In the genomic region with DNA sequence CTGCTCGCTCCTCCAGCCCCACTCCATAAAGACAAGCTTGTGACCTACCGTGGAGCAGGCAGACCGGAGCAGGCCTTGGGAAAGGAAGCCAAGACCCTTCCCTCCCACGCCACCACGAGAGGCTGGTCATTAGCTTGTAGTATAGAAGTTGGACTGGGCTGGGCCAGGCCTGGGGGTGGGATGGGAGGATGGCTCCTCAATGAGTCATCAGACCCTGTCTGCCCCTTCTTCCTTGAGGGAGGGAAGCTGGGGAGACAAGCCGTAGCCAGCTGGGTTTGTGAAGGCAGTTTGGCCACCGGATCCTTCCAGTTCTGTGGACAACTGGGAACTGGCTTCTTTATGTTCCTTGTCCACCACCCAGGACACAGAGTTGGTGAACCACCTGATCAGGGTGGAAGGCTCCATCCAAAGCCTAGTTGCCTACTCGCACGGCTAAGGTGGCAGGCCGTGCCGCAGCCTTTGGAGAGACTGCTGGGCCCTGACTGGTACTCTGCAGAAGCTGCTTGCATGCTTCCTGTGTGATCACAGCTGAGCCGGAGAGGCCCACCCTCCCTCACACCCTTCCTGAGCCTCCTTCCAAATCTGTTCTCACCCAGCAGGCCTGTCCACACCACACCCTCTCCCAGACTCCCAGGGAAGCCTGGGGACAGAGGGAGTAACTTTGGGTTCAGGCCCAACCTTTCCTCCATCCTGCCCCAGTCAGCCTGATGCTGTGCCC, we compare ENCODE assay signal across 8 mouse cellular contexts. TPM values are rescaled to one million over a fixed set of nuclear protein-coding genes. Genes with fewer than 3 reads are reported as not detected.
DNase-seq lines count a peak whose midpoint lies in the region; ATAC-seq and TF ChIP-seq lines count a peak whose summit lies in the region.

No protein-coding gene starts in this region.

- peak; percentile 56 for DNase-seq in adrenal gland, adult 2 months
- no peak for DNase-seq in adrenal gland, adult 8-10 months
- DNase-seq in 3134 (ENCODE audit: extremely low read depth, insufficient read length, low spot score): peak; percentile 80
- no peak for DNase-seq in heart, embryonic 10.5 days (ENCODE audit: low spot score)
- DNase-seq in kidney, postnatal 0 days (ENCODE audit: low spot score): peak; percentile 74
- DNase-seq in left cerebral cortex, adult 18-20 months (ENCODE audit: low spot score in 2 of 2): no peak
- no peak for DNase-seq in frontal cortex, postnatal 14 days (ENCODE audit: low spot score in 2 of 2)
- DNase-seq in left cerebral cortex, postnatal 36 days (ENCODE audit: low spot score in 2 of 2): no peak

- no peak overlapping the region for H3K4me3 ChIP-seq in heart, embryonic 10.5 days
- no peak overlapping the region for H3K4me3 ChIP-seq in kidney, postnatal 0 days (replicated peaks; ENCODE audit: low read depth, low read length)

- 61% methylated on average over 12 of the region's 12 CpGs for WGBS in heart, embryonic 10.5 days
- 46% methylated on average over 12 of the region's 12 CpGs for WGBS in kidney, postnatal 0 days

- H3K4me2 ChIP-seq in kidney, postnatal 0 days (ENCODE audit: low read length): no peak overlapping the region

- no peak overlapping the region for H3K9ac ChIP-seq in kidney, postnatal 0 days (ENCODE audit: low read depth, low read length)

- no peaks in the 10 kb centered on the region for H3K36me3 ChIP-seq in heart, embryonic 10.5 days
- H3K36me3 ChIP-seq in kidney, postnatal 0 days (ENCODE audit: insufficient read depth, low read length): no peaks in the 10 kb centered on the region

- no peak for TF ChIP-seq CTCF in kidney, postnatal 0 days (IDR thresholded peaks at IDR 0.05; ENCODE audit: low read depth)

- H3K9me3 ChIP-seq in heart, embryonic 10.5 days: no peaks in the 10 kb centered on the region
- no peaks in the 10 kb centered on the region for H3K9me3 ChIP-seq in kidney, postnatal 0 days (replicated peaks; ENCODE audit: low read length)

- H3K27ac ChIP-seq in heart, embryonic 10.5 days: peak overlapping the region; percentile 19
- H3K27ac ChIP-seq in kidney, postnatal 0 days: peak overlapping the region; percentile 67

- ATAC-seq in kidney, postnatal 0 days (replicated peaks; ENCODE audit: low FRiP score, low read depth): peak; percentile 82; the same call in 1 of the 2 replicates

- peaks cover 6% of the 10 kb centered on the region; the same call in 1 of the 2 replicates for H3K27me3 ChIP-seq in heart, embryonic 10.5 days (ENCODE audit: insufficient read depth, poor library complexity, severe bottlenecking)
- no peaks in the 10 kb centered on the region for H3K27me3 ChIP-seq in kidney, postnatal 0 days (ENCODE audit: insufficient read depth, low read length)

- H3K4me1 ChIP-seq in heart, embryonic 10.5 days: peaks cover 26% of the 10 kb centered on the region
- 0 out of 2 replicates have a peak, but pooled peaks cover 13% of the 10 kb centered on the region for H3K4me1 ChIP-seq in kidney, postnatal 0 days (replicated peaks; ENCODE audit: insufficient read depth, low read length)

- intact Hi-C loops in left cerebral cortex, postnatal 36 days (cut with DNase I): no loop called here

RNA-seq across cellular contexts. Expression of a gene that starts 30.4 kb away (rescaled TPM):
- total RNA-seq in adrenal gland, adult 2 months (2021): 1 to 10 TPM; 4.7 TPM
- polyA plus RNA-seq in adrenal gland, adult 2 months (2012; rRNA removed): 2.8 and 2.9 TPM in 2 replicates
- total RNA-seq in adrenal gland, adult 8-10 months (2022): 10 to 100 TPM in 1 of 4 experiments, 1 to 10 TPM in 3; 3.8 to 11.9 (median 5.2) TPM
- 3.0 and 3.4 TPM in 2 replicates for polyA plus RNA-seq in heart, embryonic 10.5 days (2016; fragmentation: Nextera tagmentation; extraction: Ambion mirVana)
- 8.7 and 9.6 TPM in 2 replicates for polyA plus RNA-seq in kidney, postnatal 0 days (2015; fragmentation: Nextera tagmentation; extraction: Ambion mirVana)
- total RNA-seq in left cerebral cortex, adult 18-20 months (2021): 1 to 10 TPM; 1.3 TPM
- 1 to 10 TPM in 1 of 2 experiments, under 1 TPM in 1; 0.62 to 1.6 TPM for total RNA-seq in left cerebral cortex, postnatal 36 days (2021)

RNA-seq across cellular contexts. Expression of a gene that starts 44.8 kb away (rescaled TPM):
- 10 to 100 TPM in 1 of 2 experiments, 1 to 10 TPM in 1; 6.4 to 11.2 TPM for total RNA-seq in adrenal gland, adult 2 months (2021)
- 12.2 and 15.4 TPM in 2 replicates for polyA plus RNA-seq in adrenal gland, adult 2 months (2012; rRNA removed)
- 10 to 100 TPM; 10.3 to 13.9 (median 12.1) TPM for total RNA-seq in adrenal gland, adult 8-10 months (2022)
- 10.1 and 12.6 TPM in 2 replicates for polyA plus RNA-seq in heart, embryonic 10.5 days (2016; fragmentation: Nextera tagmentation; extraction: Ambion mirVana)
- 4.3 and 4.5 TPM in 2 replicates for polyA plus RNA-seq in kidney, postnatal 0 days (2015; fragmentation: Nextera tagmentation; extraction: Ambion mirVana)
- total RNA-seq in left cerebral cortex, adult 18-20 months (2021): 100 to 1,000 TPM; 204 to 205 TPM
- 100 to 1,000 TPM; 171 to 173 TPM for total RNA-seq in left cerebral cortex, postnatal 36 days (2021)

RNA-seq across cellular contexts. Expression of a gene that starts 47.9 kb away (rescaled TPM):
- 100 to 1,000 TPM in 1 of 2 experiments, 10 to 100 TPM in 1; 98.4 to 272 TPM for total RNA-seq in adrenal gland, adult 2 months (2021)
- 162 and 163 TPM in 2 replicates for polyA plus RNA-seq in adrenal gland, adult 2 months (2012; rRNA removed)
- 100 to 1,000 TPM; 161 to 353 (median 258) TPM for total RNA-seq in adrenal gland, adult 8-10 months (2022)
- 0.26 and 0.60 TPM in 2 replicates for polyA plus RNA-seq in heart, embryonic 10.5 days (2016; fragmentation: Nextera tagmentation; extraction: Ambion mirVana)
- polyA plus RNA-seq in kidney, postnatal 0 days (2015; fragmentation: Nextera tagmentation; extraction: Ambion mirVana): 4.1 and 5.0 TPM in 2 replicates
- total RNA-seq in left cerebral cortex, adult 18-20 months (2021): 10 to 100 TPM; 11.7 to 14.5 TPM
- 10 to 100 TPM; 11.0 to 13.6 TPM for total RNA-seq in left cerebral cortex, postnatal 36 days (2021)

Comparison
In these comparisons a context has a peak if more than half of its experiments do, and no peak if none do; other contexts are left out.
1. DNase-seq: peak in adrenal gland, adult 2 months (single experiment), 3134 (single experiment) and kidney, postnatal 0 days (single experiment); none in adrenal gland, adult 8-10 months (single experiment), heart, embryonic 10.5 days (single experiment), left cerebral cortex, adult 18-20 months (0 of 2), frontal cortex, postnatal 14 days (0 of 2) and left cerebral cortex, postnatal 36 days (0 of 2).
2. RNA of a gene that starts 44.8 kb away (total RNA-seq): 204 to 205 TPM in left cerebral cortex, adult 18-20 months and 171 to 173 TPM in left cerebral cortex, postnatal 36 days; 10.3 to 13.9 TPM in adrenal gland, adult 8-10 months and 6.4 to 11.2 TPM in adrenal gland, adult 2 months; every median in the first group is over 10 times any median in the second.
3. RNA of a gene that starts 47.9 kb away (total RNA-seq): 161 to 353 TPM in adrenal gland, adult 8-10 months and 98.4 to 272 TPM in adrenal gland, adult 2 months; 11.7 to 14.5 TPM in left cerebral cortex, adult 18-20 months and 11.0 to 13.6 TPM in left cerebral cortex, postnatal 36 days; every median in the first group is over 4 times any median in the second.